Mouse (Mus musculus) macrophage (primary cell): ENCODE measurements around the gene Pgm5. TPM values are rescaled to one million over a fixed set of nuclear protein-coding genes. Genes with fewer than 3 reads are reported as not detected.

Experiments
- H3K27ac ChIP-seq: fragments of 350-480 bp; formaldehyde crosslinking; 2 replicates; pipeline ENCODE4 v1.9.0; 2021
- H3K36me3 ChIP-seq: fragments of 350-480 bp; formaldehyde crosslinking; 2 replicates; pipeline ENCODE4 v1.9.0; 2021; ENCODE audit errors: inconsistent target
- H3K4me3 ChIP-seq: fragments of 350-480 bp; formaldehyde crosslinking; 2 replicates; pipeline ENCODE4 v1.9.0; 2021; ENCODE audit errors: inconsistent target
- H3K79me2 ChIP-seq: fragments of 350-480 bp; formaldehyde crosslinking; 2 replicates; pipeline ENCODE4 v1.9.0; 2021; ENCODE audit errors: inconsistent target
- WGBS: methylation state at CpG from one replicate; pipeline ENCODE4 v1.1.7; 2026; ENCODE audit warnings: inconsistent platforms; ENCODE audit not compliant: missing documents; 5-methylcytosine and 5-hydroxymethylcytosine counted together
- polyA plus RNA-seq: library from polyadenylated mRNA; stranded (reverse); fragments of 250-400 nt; gene quantifications from 3 replicates; pipeline ENCODE4 v1.2.4, GENCODE M21; 2018; ENCODE audit warnings: inconsistent platforms

The Pgm5 gene
- polyA plus RNA-seq, 1 experiment from 2014 or later = 0.07 TPM

GRCm38 (mm10) chr19:24815661-24816221 lies 45.9 kb downstream of the Pgm5 start:
- Histone ChIP-seq H3K4me3 (no peak overlapping the region), H3K36me3 (no peaks in the 10 kb centered on the region), H3K27ac (no peak overlapping the region), H3K79me2 (no peaks in the 10 kb centered on the region)
- 88% methylated on average over 12 of the region's 12 CpGs for WGBS

GRCm38 (mm10) chr19:24812861-24813293 lies 48.8 kb downstream of the Pgm5 start:
- no peaks in the 10 kb centered on the region for H3K36me3 ChIP-seq
- 88% methylated on average over 8 of the region's 8 CpGs for WGBS
- H3K4me3 ChIP-seq = no peak overlapping the region
- H3K79me2 ChIP-seq = no peaks in the 10 kb centered on the region
- H3K27ac ChIP-seq = no peak overlapping the region

DNA sequence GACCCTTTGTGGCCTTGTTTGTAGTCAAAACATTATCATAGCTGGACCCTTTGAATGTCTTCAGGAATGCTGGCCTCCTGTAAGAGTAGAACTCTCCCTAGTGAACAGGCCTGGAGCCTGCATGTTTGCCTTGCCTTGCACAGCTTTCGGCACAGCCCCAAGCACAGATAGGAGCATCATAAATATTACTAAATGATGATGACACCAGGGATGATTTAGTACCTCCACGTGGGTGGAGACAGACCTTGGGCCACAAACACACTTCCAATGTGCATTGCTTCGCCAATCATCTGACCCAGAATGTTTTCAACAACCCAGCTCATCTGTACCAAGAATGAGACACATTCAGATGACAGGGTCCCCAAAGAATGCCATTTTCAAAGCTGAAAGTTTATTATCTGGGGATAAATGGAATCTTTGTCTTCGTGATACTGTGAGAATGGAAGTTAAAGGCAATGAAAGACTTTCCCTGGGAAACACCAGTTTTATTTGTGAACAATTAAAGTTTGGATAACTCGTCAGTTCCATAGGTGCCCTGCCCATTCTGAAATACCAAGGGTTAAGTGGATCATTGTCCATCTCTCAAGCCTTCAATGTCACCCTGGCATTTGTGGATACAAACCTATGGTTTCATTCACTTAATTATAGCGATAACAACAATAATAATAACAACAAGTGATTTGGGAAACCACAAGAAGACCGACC lies 49.4 kb downstream of the Pgm5 start:
- Histone ChIP-seq H3K79me2 (no peaks in the 10 kb centered on the region), H3K27ac (no peak overlapping the region), H3K4me3 (no peak overlapping the region), H3K36me3 (no peaks in the 10 kb centered on the region)
- 88% methylated on average over 7 of the region's 7 CpGs for WGBS

DNA sequence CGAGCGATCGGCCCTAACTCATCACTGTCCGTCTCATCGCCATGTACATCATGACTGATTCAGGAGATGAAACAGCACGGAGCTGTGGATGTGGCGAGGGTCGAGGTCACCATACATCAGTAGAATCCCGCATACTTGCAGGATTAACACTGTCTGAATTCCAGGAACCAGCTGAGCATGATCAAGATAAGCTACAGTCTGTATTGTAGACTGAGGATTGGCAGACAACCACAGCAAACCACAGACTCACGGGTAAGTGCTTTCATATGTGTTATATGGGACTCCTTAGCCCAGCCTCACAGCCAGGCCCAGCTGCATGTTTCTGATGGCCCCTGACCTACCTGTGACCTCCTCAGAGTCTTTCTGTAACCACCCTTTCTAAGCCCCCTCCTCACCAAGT lies 50.2 kb downstream of the Pgm5 start:
- Histone ChIP-seq H3K27ac (no peak overlapping the region), H3K36me3 (no peaks in the 10 kb centered on the region)
- WGBS = 84% methylated on average over 8 of the region's 10 CpGs

GRCm38 (mm10) chr19:24806013-24806412 lies 55.6 kb downstream of the Pgm5 start:
- WGBS = 89% methylated on average over 3 of the region's 3 CpGs
- Histone ChIP-seq H3K36me3 (no peaks in the 10 kb centered on the region), H3K79me2 (no peaks in the 10 kb centered on the region), H3K27ac (no peak overlapping the region), H3K4me3 (no peak overlapping the region)

More for the DNA sequence above, 50.2 kb downstream of the Pgm5 start:
- no peak overlapping the region for H3K4me3 ChIP-seq
- H3K79me2 ChIP-seq = no peaks in the 10 kb centered on the region

- Histone ChIP-seq H3K27ac (no peak overlapping the region), H3K36me3 (no peaks in the 10 kb centered on the region), H3K79me2 (no peaks in the 10 kb centered on the region), H3K4me3 (no peak overlapping the region)
- 6% methylated on average over 9 of the region's 9 CpGs for WGBS
Observed at GRCm38 (mm10) chr19:24797606-24798005, 64.0 kb downstream of the Pgm5 start.

DNA sequence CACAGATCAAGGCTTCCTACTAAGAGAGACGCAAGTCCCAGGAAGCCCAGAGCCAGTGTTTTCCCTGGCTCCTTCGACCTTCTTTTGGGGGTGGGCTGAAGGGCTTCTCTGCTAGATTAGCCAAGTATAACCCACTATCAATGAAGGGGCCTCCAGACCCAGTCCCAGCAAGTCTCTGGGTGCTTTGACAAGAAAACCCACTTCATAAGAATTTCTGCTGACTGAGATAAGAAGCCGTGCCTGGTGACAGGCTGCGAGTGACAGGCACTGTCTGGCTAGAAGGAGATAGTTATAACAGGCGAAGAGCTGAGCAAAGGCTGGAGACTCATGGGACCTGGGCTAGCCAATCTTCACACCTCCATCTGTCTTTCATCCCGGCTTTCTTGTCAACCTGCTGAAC lies 67.3 kb downstream of the Pgm5 start:
- Histone ChIP-seq H3K79me2 (no peaks in the 10 kb centered on the region), H3K4me3 (no peak overlapping the region), H3K36me3 (no peaks in the 10 kb centered on the region), H3K27ac (no peak overlapping the region)
- 88% methylated on average over 6 of the region's 6 CpGs for WGBS

DNA sequence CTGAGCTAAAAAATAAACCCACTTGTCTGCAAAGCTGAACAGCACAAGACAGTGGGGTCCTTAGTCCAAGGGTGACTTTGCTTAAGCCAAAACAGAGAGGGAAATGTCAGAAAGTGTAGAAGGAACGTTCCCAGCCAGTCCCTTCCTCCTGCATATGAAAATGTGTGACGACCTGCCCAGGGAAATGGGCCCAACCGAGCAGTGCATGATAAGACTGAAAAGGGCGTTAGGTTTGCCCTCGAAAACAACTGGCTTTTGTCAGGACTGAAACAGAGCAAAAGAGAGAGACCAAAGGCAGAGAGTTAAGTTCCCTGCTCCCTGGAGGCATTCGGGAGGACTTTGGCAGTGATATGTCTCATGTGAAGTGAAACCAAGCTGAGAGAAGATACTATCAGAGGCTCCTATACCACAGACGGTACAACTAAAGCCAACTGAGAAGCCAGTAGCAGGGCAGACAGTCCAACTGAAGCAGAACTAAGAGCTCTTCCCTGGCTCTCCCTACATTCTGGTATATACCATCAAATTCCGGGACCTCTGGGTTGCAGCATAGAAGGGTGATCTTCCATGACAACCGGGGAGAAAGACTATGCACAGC lies 68.0 kb downstream of the Pgm5 start:
- 72% methylated on average over 9 of the region's 9 CpGs for WGBS
- no peaks in the 10 kb centered on the region for H3K36me3 ChIP-seq
- no peaks in the 10 kb centered on the region for H3K79me2 ChIP-seq
- no peak overlapping the region for H3K27ac ChIP-seq
- no peak overlapping the region for H3K4me3 ChIP-seq

DNA sequence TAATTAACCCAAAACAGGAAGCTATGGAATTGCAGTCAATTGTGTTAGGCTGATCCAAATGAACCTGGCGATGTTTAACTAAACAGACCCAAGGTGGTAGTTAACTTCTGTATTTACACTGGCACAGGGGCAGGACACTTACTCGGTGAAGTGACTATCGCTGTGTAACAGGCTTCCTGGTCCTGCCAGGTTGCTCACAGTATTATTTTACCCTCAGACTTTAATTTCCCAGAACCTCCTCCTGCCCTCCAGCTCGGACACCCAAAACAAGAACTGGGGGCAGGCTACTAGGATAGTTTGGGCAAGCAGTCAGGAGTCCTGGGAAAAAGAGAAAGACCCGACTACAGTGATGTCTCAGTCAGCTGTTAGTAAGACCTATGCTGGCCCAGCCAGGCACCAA lies 68.8 kb downstream of the Pgm5 start:
- Histone ChIP-seq H3K27ac (no peak overlapping the region), H3K79me2 (no peaks in the 10 kb centered on the region), H3K4me3 (no peak overlapping the region), H3K36me3 (no peaks in the 10 kb centered on the region)
- WGBS = 78% methylated on average over 5 of the region's 5 CpGs

DNA sequence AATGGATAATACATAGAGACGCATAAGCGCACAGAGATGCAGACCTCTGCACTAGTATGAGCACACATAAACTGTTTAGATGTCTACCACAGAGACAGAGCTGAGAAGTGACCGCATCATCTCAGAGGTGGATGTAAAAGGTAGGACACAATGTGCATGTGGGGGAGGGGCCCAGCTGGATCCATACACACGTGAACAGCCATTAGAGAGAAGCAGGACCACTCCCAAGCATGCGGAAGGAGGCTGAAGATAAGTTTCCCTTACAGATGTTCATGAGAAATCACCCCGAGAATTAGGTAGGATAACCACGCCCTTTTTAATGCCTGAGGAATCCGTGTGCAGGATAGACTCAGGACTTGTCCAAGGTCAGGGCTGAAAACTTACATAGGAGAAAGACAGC lies 75.8 kb downstream of the Pgm5 start:
- H3K79me2 ChIP-seq = no peaks in the 10 kb centered on the region
- H3K4me3 ChIP-seq = no peak overlapping the region
- no peaks in the 10 kb centered on the region for H3K36me3 ChIP-seq
- WGBS = 88% methylated on average over 8 of the region's 8 CpGs
- H3K27ac ChIP-seq = no peak overlapping the region

DNA sequence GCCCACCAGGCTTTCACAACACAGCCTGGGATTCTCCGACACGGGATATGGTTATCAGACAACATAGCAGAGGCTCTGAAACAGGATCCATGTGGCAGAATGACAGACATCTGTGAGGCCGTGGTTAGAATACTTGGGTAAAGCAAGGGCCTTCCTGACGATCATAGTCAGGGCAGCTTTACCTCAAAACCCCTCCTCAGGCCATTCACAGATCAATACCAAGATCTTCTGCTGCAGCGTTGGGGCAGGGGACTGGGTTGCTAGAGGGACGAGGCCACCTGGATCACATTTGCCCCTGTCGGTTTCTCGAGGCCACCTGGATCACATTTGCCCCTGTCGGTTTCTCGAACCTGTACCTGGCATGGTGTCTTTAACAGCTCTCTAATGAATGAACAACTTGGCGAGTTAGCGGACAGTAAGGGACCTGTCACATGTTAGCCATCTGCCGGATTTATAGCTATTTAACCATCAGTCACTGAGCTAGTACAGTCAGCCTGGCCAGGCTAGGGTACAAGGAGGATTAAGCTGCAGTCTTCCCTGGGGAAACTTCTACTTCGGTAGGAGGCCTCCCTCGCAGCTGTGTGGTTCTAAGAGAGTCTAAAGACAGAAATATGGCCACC lies 76.5 kb downstream of the Pgm5 start:
- WGBS = 90% methylated on average over 15 of the region's 15 CpGs
- no peak overlapping the region for H3K4me3 ChIP-seq
- H3K27ac ChIP-seq = no peak overlapping the region
- H3K79me2 ChIP-seq = no peaks in the 10 kb centered on the region
- no peaks in the 10 kb centered on the region for H3K36me3 ChIP-seq

GRCm38 (mm10) chr19:24783736-24784135 lies 77.9 kb downstream of the Pgm5 start:
- Histone ChIP-seq H3K4me3 (no peak overlapping the region), H3K79me2 (no peaks in the 10 kb centered on the region), H3K27ac (no peak overlapping the region), H3K36me3 (no peaks in the 10 kb centered on the region)
- 84% methylated on average over 9 of the region's 9 CpGs for WGBS

GRCm38 (mm10) chr19:24779996-24780395 lies 81.7 kb downstream of the Pgm5 start:
- Histone ChIP-seq H3K79me2 (no peaks in the 10 kb centered on the region), H3K4me3 (no peak overlapping the region), H3K27ac (no peak overlapping the region), H3K36me3 (no peaks in the 10 kb centered on the region)
- WGBS = 84% methylated on average over 6 of the region's 6 CpGs

- 83% methylated on average over 4 of the region's 4 CpGs for WGBS
- Histone ChIP-seq H3K36me3 (no peaks in the 10 kb centered on the region), H3K79me2 (no peaks in the 10 kb centered on the region), H3K4me3 (no peak overlapping the region), H3K27ac (no peak overlapping the region)
Observed at GRCm38 (mm10) chr19:24770345-24770744, 91.3 kb downstream of the Pgm5 start.

DNA sequence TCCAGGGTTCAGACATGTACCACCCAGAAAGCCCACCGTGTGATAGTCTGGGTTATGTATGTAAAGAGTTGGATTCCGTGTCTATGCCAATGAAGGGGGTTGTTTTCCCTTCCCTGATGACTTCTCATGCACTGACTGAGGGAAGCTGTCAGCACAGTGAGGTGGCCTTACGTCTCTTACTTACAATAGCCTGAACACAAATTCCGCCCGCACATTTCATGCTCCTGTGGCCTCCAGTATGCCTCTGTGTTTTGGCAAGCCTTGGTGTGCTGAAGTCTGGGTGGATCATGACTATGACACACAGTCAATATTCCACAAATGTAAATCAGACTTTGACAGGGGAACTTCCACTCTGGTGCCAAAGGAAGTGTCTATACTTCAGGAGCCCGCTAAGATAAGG lies 94.3 kb downstream of the Pgm5 start:
- H3K4me3 ChIP-seq = no peak overlapping the region
- no peaks in the 10 kb centered on the region for H3K36me3 ChIP-seq
- H3K79me2 ChIP-seq = no peaks in the 10 kb centered on the region
- H3K27ac ChIP-seq = no peak overlapping the region
- 77% methylated on average over 6 of the region's 6 CpGs for WGBS
